Mouse (Mus musculus): Measurements from ENCODE around the gene Mettl8. TPM values are rescaled to one million over a fixed set of nuclear protein-coding genes. Genes with fewer than 3 reads are reported as not detected.

The Mettl8 gene
- polyA plus RNA-seq, 1 experiment from 2014 or later = 13.4 TPM

DNA sequence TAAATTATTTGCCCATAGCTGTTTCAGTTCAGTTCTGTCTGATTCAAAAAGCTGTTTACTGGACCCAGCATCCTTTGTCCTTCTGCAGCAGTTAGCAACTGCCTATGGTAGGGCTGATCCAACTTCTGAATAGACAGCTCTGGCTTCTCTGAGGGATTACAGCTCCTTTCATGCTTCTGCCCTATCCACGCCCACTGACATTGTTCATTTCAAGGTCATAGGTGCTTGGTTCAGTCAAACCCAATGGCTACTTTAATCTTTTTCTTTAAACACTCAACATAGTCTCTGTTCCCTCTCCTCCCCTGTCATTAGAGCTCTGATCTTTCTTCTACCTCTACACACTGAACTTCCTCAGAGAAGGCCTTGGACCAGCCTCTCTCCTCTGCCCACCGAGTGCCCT is 136.9 kb downstream of the Mettl8 start:
- Histone ChIP-seq H3K4me3 (no peak overlapping the region), H3K9ac (no peak overlapping the region), H3K27me3 (replicated peaks) (0 out of 2 replicates have a peak, but pooled peaks cover 4% of the 10 kb centered on the region), H3K36me3 (no peaks in the 10 kb centered on the region), H3K4me2 (no peak overlapping the region), H3K4me1 (peaks cover 41% of the 10 kb centered on the region), H3K27ac (no peak overlapping the region), H3K9me3 (replicated peaks) (no peaks in the 10 kb centered on the region)
- ATAC-seq = no peak
- 73% methylated on average over 2 of the region's 2 CpGs for WGBS (ENCODE audit: insufficient replicate concordance)

Other genes with a start within 250 kb of the Mettl8 start
- 53.9 and 57.4 TPM in 2 replicates for gene Tlk1, start 229.9 kb downstream of the Mettl8 start, polyA plus RNA-seq (2016; fragmentation: Nextera tagmentation; extraction: Ambion mirVana)
- 21.4 and 23.1 TPM in 2 replicates for gene Dcaf17, start 255 bp downstream of the Mettl8 start, polyA plus RNA-seq (2016; fragmentation: Nextera tagmentation; extraction: Ambion mirVana)
- 0.97 and 1.1 TPM in 2 replicates for gene Cybrd1, start 62.3 kb upstream of the Mettl8 start, polyA plus RNA-seq (2016; fragmentation: Nextera tagmentation; extraction: Ambion mirVana)
- gene Dync1i2, start 156.1 kb upstream of the Mettl8 start, polyA plus RNA-seq (2016; fragmentation: Nextera tagmentation; extraction: Ambion mirVana) = 42.0 and 43.0 TPM in 2 replicates

Measured in liver, embryonic 12.5 days (tissue).